Mouse (Mus musculus) thymus, adult 2 months (tissue): Measurements from ENCODE around the gene Ncan.

Source experiments
- CTCF ChIP-seq: fragments of 200-500 bp; IDR thresholded peaks from 2 replicates; pipeline ENCODE4 v1.5.1; 2012; ENCODE audit warnings: mild to moderate bottlenecking, control low read depth, low read length, moderate library complexity, borderline replicate concordance; ENCODE audit not compliant: control insufficient read depth, poor library complexity, insufficient read depth; ENCODE audit errors: extremely low read depth
- POLR2A ChIP-seq: fragments of 200-500 bp; IDR thresholded peaks from 2 replicates; pipeline ENCODE4 v1.6.1; 2012; ENCODE audit warnings: mild to moderate bottlenecking, low read length, control low read depth, moderate library complexity; ENCODE audit not compliant: control insufficient read depth, poor library complexity, insufficient read depth; ENCODE audit errors: extremely low read depth

- TF ChIP-seq POLR2A, result no peak
- TF ChIP-seq CTCF, result no peak
Measured at GRCm38 (mm10) chr8:70147678-70148607, 27.3 kb upstream of the Ncan start.
